Mouse (Mus musculus): ENCODE measurements around the gene Tmem270. TPM values are rescaled to one million over a fixed set of nuclear protein-coding genes. Genes with fewer than 3 reads are reported as not detected.
A peak's percentile ranks its signal among the peaks of the same experiment; 100 is the strongest.

The Tmem270 gene
- polyA plus RNA-seq (2015; fragmentation: Nextera tagmentation; extraction: Ambion mirVana): not detected in 2 replicates

GRCm38 (mm10) chr5:134906633-134907032, at the start of gene Tmem270:
Gene Tmem270 (minus strand): TSS chr5:134906733.
- Histone ChIP-seq H3K9me3 (no peaks in the 10 kb centered on the region), H3K4me2 (no peak within 1 kb of the TSS), H3K4me1 (replicated peaks) (no peaks in the 10 kb centered on the region), H3K27ac (no peak within 1 kb of the TSS), H3K27me3 (no peaks in the 10 kb centered on the region), H3K9ac (no peak within 1 kb of the TSS), H3K36me3 (no peaks in the 10 kb centered on the region), H3K4me3 (no peak within 1 kb of the TSS)
- ATAC-seq (ENCODE audit: low FRiP score): no peak
- 76% methylated on average over 6 of the region's 6 CpGs for WGBS

GRCm38 (mm10) chr5:134955491-134955890, 49.0 kb upstream of the Tmem270 start:
- no peak for ATAC-seq (ENCODE audit: low FRiP score)
- 78% methylated on average over 5 of the region's 5 CpGs for WGBS
- H3K4me1 ChIP-seq (replicated peaks): no peaks in the 10 kb centered on the region
- no peak overlapping the region for H3K4me3 ChIP-seq
- no peak overlapping the region for H3K4me2 ChIP-seq
- no peak overlapping the region for H3K27ac ChIP-seq
- H3K36me3 ChIP-seq: no peaks in the 10 kb centered on the region
- H3K9ac ChIP-seq: no peak overlapping the region
- H3K27me3 ChIP-seq: 0 out of 2 replicates have a peak, but pooled peaks cover 3% of the 10 kb centered on the region
- H3K9me3 ChIP-seq: no peaks in the 10 kb centered on the region

- WGBS: 55% methylated on average over 19 of the region's 19 CpGs
- Histone ChIP-seq H3K4me2 (no peak overlapping the region), H3K9ac (no peak overlapping the region), H3K4me1 (replicated peaks) (peaks cover 8% of the 10 kb centered on the region; the same call in 1 of the 2 replicates), H3K36me3 (no peaks in the 10 kb centered on the region), H3K4me3 (no peak overlapping the region), H3K27ac (no peak overlapping the region), H3K9me3 (no peaks in the 10 kb centered on the region), H3K27me3 (peaks cover 24% of the 10 kb centered on the region)
- no peak for ATAC-seq (ENCODE audit: low FRiP score)
Measured at GRCm38 (mm10) chr5:134951053-134951884, 44.7 kb upstream of the Tmem270 start.

- no peak overlapping the region for H3K4me3 ChIP-seq
- ATAC-seq (ENCODE audit: low FRiP score): no peak
Measured at GRCm38 (mm10) chr5:134948085-134948439, 41.5 kb upstream of the Tmem270 start.

GRCm38 (mm10) chr5:134947420-134948084, 41.0 kb upstream of the Tmem270 start:
- Histone ChIP-seq H3K4me2 (no peak overlapping the region), H3K9me3 (no peaks in the 10 kb centered on the region), H3K27ac (no peak overlapping the region), H3K4me1 (replicated peaks) (peaks cover 12% of the 10 kb centered on the region; the same call in 1 of the 2 replicates), H3K9ac (no peak overlapping the region), H3K4me3 (no peak overlapping the region), H3K36me3 (no peaks in the 10 kb centered on the region), H3K27me3 (peaks cover 50% of the 10 kb centered on the region)
- WGBS: 74% methylated on average over 5 of the region's 5 CpGs
- ATAC-seq (ENCODE audit: low FRiP score): no peak

More at GRCm38 (mm10) chr5:134948085-134948439, 41.5 kb upstream of the Tmem270 start:
- H3K9me3 ChIP-seq: no peaks in the 10 kb centered on the region
- H3K9ac ChIP-seq: no peak overlapping the region
- H3K36me3 ChIP-seq: no peaks in the 10 kb centered on the region
- 67% methylated on average over 4 of the region's 4 CpGs for WGBS
- H3K4me2 ChIP-seq: no peak overlapping the region
- no peak overlapping the region for H3K27ac ChIP-seq
- peaks cover 12% of the 10 kb centered on the region; the same call in 1 of the 2 replicates for H3K4me1 ChIP-seq (replicated peaks)
- peaks cover 50% of the 10 kb centered on the region for H3K27me3 ChIP-seq

- 10% methylated on average over 11 of the region's 11 CpGs for WGBS
- H3K4me3 ChIP-seq: 0 out of 2 replicates have a peak within 1 kb of the TSS, but pooled peaks have one; percentile 11
Measured at GRCm38 (mm10) chr5:134946857-134947255, 40.3 kb upstream of the Tmem270 start, which contains the start of gene Cldn4. Gene Cldn4 (minus strand): TSS chr5:134946934.

GRCm38 (mm10) chr5:134946063-134946856, 39.7 kb upstream of the Tmem270 start:
- Histone ChIP-seq H3K9me3 (no peaks in the 10 kb centered on the region), H3K27ac (no peak overlapping the region), H3K4me1 (replicated peaks) (peaks cover 12% of the 10 kb centered on the region; the same call in 1 of the 2 replicates), H3K4me3 (0 out of 2 replicates have a peak overlapping the region, but pooled peaks have one; percentile 11), H3K9ac (no peak overlapping the region), H3K36me3 (no peaks in the 10 kb centered on the region), H3K27me3 (peaks cover 46% of the 10 kb centered on the region), H3K4me2 (peak overlapping the region; percentile 20; the same call in 1 of the 2 replicates)
- ATAC-seq (ENCODE audit: low FRiP score): no peak
- WGBS: 17% methylated on average over 43 of the region's 43 CpGs

More at GRCm38 (mm10) chr5:134946857-134947255, 40.3 kb upstream of the Tmem270 start, which contains the start of gene Cldn4:
- ATAC-seq (ENCODE audit: low FRiP score): no peak
- H3K36me3 ChIP-seq: no peaks in the 10 kb centered on the region
- no peak within 1 kb of the TSS for H3K27ac ChIP-seq
- no peak within 1 kb of the TSS for H3K9ac ChIP-seq
- peak within 1 kb of the TSS; percentile 20; the same call in 1 of the 2 replicates for H3K4me2 ChIP-seq
- peaks cover 50% of the 10 kb centered on the region for H3K27me3 ChIP-seq
- peaks cover 12% of the 10 kb centered on the region; the same call in 1 of the 2 replicates for H3K4me1 ChIP-seq (replicated peaks)
- no peaks in the 10 kb centered on the region for H3K9me3 ChIP-seq

GRCm38 (mm10) chr5:134945266-134945959, 38.9 kb upstream of the Tmem270 start:
- no peaks in the 10 kb centered on the region for H3K36me3 ChIP-seq
- H3K27me3 ChIP-seq: peaks cover 46% of the 10 kb centered on the region
- ATAC-seq (ENCODE audit: low FRiP score): no peak
- no peak overlapping the region for H3K27ac ChIP-seq
- WGBS: 50% methylated on average over 18 of the region's 19 CpGs
- H3K4me1 ChIP-seq (replicated peaks): peaks cover 12% of the 10 kb centered on the region; the same call in 1 of the 2 replicates
- H3K9ac ChIP-seq: no peak overlapping the region
- H3K4me3 ChIP-seq: no peak overlapping the region
- no peaks in the 10 kb centered on the region for H3K9me3 ChIP-seq
- H3K4me2 ChIP-seq: no peak overlapping the region

GRCm38 (mm10) chr5:134944179-134944578, 37.6 kb upstream of the Tmem270 start:
- WGBS: 80% methylated on average over 5 of the region's 5 CpGs
- Histone ChIP-seq H3K4me3 (no peak overlapping the region), H3K4me2 (no peak overlapping the region), H3K9ac (no peak overlapping the region), H3K4me1 (replicated peaks) (peaks cover 12% of the 10 kb centered on the region; the same call in 1 of the 2 replicates), H3K9me3 (no peaks in the 10 kb centered on the region), H3K27ac (no peak overlapping the region), H3K36me3 (no peaks in the 10 kb centered on the region), H3K27me3 (peaks cover 46% of the 10 kb centered on the region)
- no peak for ATAC-seq (ENCODE audit: low FRiP score)

- no peak overlapping the region for H3K4me2 ChIP-seq
- no peak overlapping the region for H3K9ac ChIP-seq
- no peaks in the 10 kb centered on the region for H3K9me3 ChIP-seq
- WGBS: 81% methylated on average over 2 of the region's 2 CpGs
- H3K36me3 ChIP-seq: no peaks in the 10 kb centered on the region
- no peak for ATAC-seq (ENCODE audit: low FRiP score)
- no peak overlapping the region for H3K4me3 ChIP-seq
- peaks cover 40% of the 10 kb centered on the region for H3K27me3 ChIP-seq
- H3K4me1 ChIP-seq (replicated peaks): peaks cover 12% of the 10 kb centered on the region; the same call in 1 of the 2 replicates
- no peak overlapping the region for H3K27ac ChIP-seq
Measured at GRCm38 (mm10) chr5:134942740-134943139, 36.2 kb upstream of the Tmem270 start.

GRCm38 (mm10) chr5:134941472-134942209, 35.1 kb upstream of the Tmem270 start:
- 85% methylated on average over 14 of the region's 14 CpGs for WGBS
- no peak for ATAC-seq (ENCODE audit: low FRiP score)
- H3K9ac ChIP-seq: no peak overlapping the region

More at GRCm38 (mm10) chr5:134941472-134942209, 35.1 kb upstream of the Tmem270 start:
- H3K36me3 ChIP-seq: no peaks in the 10 kb centered on the region
- H3K9me3 ChIP-seq: no peaks in the 10 kb centered on the region
- peaks cover 8% of the 10 kb centered on the region; the same call in 1 of the 2 replicates for H3K4me1 ChIP-seq (replicated peaks)
- H3K27ac ChIP-seq: no peak overlapping the region
- no peak overlapping the region for H3K4me2 ChIP-seq
- no peak overlapping the region for H3K4me3 ChIP-seq
- peaks cover 29% of the 10 kb centered on the region for H3K27me3 ChIP-seq
